Comparison of ENCODE assay signal across 13 mouse cellular contexts in genomic region chr5:147155449-147156133, GRCm38 (mm10). TPM values are rescaled to one million over a fixed set of nuclear protein-coding genes. Genes with fewer than 3 reads are reported as not detected.
DNase-seq lines count a peak whose midpoint lies in the region; ATAC-seq and TF ChIP-seq lines count a peak whose summit lies in the region.
"Had no signal": no experiment of that assay in that cellular context is flagged by ENCODE, and none has a peak within 500 bp of the region (broad histone marks: within the 10 kb centered on the region; RNA-seq: fewer than 3 reads in every experiment).

No protein-coding gene starts in this region.

- no peaks in the 10 kb centered on the region for H3K36me3 ChIP-seq in hindbrain, embryonic 14.5 days (replicated peaks; ENCODE audit: control insufficient read depth, insufficient read depth)
- no peaks in the 10 kb centered on the region for H3K36me3 ChIP-seq in neural tube, embryonic 12.5 days
- H3K36me3 ChIP-seq in stomach, postnatal 0 days (ENCODE audit: control insufficient read depth, insufficient read depth, low read length) = no peaks in the 10 kb centered on the region

- intact Hi-C loops in heart, postnatal 14 days (cut with DNase I) = no loop called here

- TF ChIP-seq CTCF in stomach, postnatal 0 days (IDR thresholded peaks at IDR 0.05; ENCODE audit: low read depth) = no peak

- H3K4me3 ChIP-seq in hindbrain, embryonic 14.5 days (replicated peaks; ENCODE audit: low read length) = no peak overlapping the region
- H3K4me3 ChIP-seq in neural tube, embryonic 12.5 days = no peak overlapping the region
- no peak overlapping the region for H3K4me3 ChIP-seq in stomach, postnatal 0 days (ENCODE audit: low read depth, low read length)
- H3K4me3 ChIP-seq: erythroblast, embryonic 14.5 days had no signal

- DNase-seq in layer of hippocampus, postnatal 10 days (ENCODE audit: low spot score in 2 of 2) = peak; percentile 3 to 26
- no peak for DNase-seq in layer of hippocampus, postnatal 25 days (ENCODE audit: extremely low spot score in 1 of 2, low spot score in 1 of 2)
- peak; percentile 72 for DNase-seq in embryo, embryonic 9.5 days (ENCODE audit: extremely low spot score)
- DNase-seq in hindbrain, embryonic 14.5 days (ENCODE audit: low spot score) = peak; percentile 61
- no peak for DNase-seq in heart, postnatal 14 days
- no peak for DNase-seq in urinary bladder, adult 18-20 months (ENCODE audit: low spot score in 2 of 2)
- no peak for DNase-seq in stomach, postnatal 0 days (ENCODE audit: low spot score)

- WGBS in hindbrain, embryonic 14.5 days = 3% methylated on average over 13 of the region's 13 CpGs
- 2% methylated on average over 13 of the region's 13 CpGs for WGBS in neural tube, embryonic 12.5 days
- 30% methylated on average over 13 of the region's 13 CpGs for WGBS in stomach, postnatal 0 days

- TF ChIP-seq EP300 in stomach, postnatal 0 days (optimal IDR thresholded peaks at IDR 0.05) = no peak

- H3K9me3 ChIP-seq in hindbrain, embryonic 14.5 days (ENCODE audit: control insufficient read depth, low read length) = no peaks in the 10 kb centered on the region
- H3K9me3 ChIP-seq in neural tube, embryonic 12.5 days = no peaks in the 10 kb centered on the region
- no peaks in the 10 kb centered on the region for H3K9me3 ChIP-seq in stomach, postnatal 0 days (ENCODE audit: control insufficient read depth, low read length)

- H3K27me3 ChIP-seq in hindbrain, embryonic 14.5 days (ENCODE audit: control insufficient read depth, insufficient read depth, low read length) = peaks cover 31% of the 10 kb centered on the region
- H3K27me3 ChIP-seq in neural tube, embryonic 12.5 days (replicated peaks) = peaks cover 20% of the 10 kb centered on the region
- no peaks in the 10 kb centered on the region for H3K27me3 ChIP-seq in stomach, postnatal 0 days (ENCODE audit: control insufficient read depth, insufficient read depth, low read length)

- no peak overlapping the region for H3K9ac ChIP-seq in hindbrain, embryonic 14.5 days
- H3K9ac ChIP-seq in neural tube, embryonic 12.5 days = no peak overlapping the region
- no peak overlapping the region for H3K9ac ChIP-seq in stomach, postnatal 0 days (ENCODE audit: low read length)

- 0 out of 2 replicates have a peak overlapping the region, but pooled peaks have one; percentile 22 for H3K27ac ChIP-seq in hindbrain, embryonic 14.5 days
- no peak overlapping the region for H3K27ac ChIP-seq in neural tube, embryonic 12.5 days
- H3K27ac ChIP-seq in stomach, postnatal 0 days (replicated peaks) = no peak overlapping the region

- ATAC-seq in hindbrain, embryonic 14.5 days (ENCODE audit: low FRiP score) = peak; percentile 94
- peak; percentile 95 for ATAC-seq in neural tube, embryonic 12.5 days (ENCODE audit: low FRiP score, low read depth)
- no peak for ATAC-seq in stomach, postnatal 0 days (ENCODE audit: low FRiP score, low TSS enrichment)

- peaks cover 5% of the 10 kb centered on the region; the same call in 1 of the 2 replicates for H3K4me1 ChIP-seq in hindbrain, embryonic 14.5 days (replicated peaks; ENCODE audit: control insufficient read depth, insufficient read depth, low read length)
- peaks cover 34% of the 10 kb centered on the region for H3K4me1 ChIP-seq in neural tube, embryonic 12.5 days
- no peaks in the 10 kb centered on the region for H3K4me1 ChIP-seq in stomach, postnatal 0 days (replicated peaks; ENCODE audit: control insufficient read depth, insufficient read depth)

- peak overlapping the region; percentile 17; the same call in 1 of the 2 replicates for H3K4me2 ChIP-seq in hindbrain, embryonic 14.5 days (replicated peaks)
- H3K4me2 ChIP-seq in neural tube, embryonic 12.5 days (replicated peaks) = peak overlapping the region; percentile 42
- H3K4me2 ChIP-seq in stomach, postnatal 0 days (replicated peaks; ENCODE audit: low read depth) = no peak overlapping the region

RNA-seq across cellular contexts. Expression of gene Gsx1, which starts 32.9 kb away (rescaled TPM):
- 1 to 10 TPM; 1.4 to 1.6 TPM for total RNA-seq in layer of hippocampus, postnatal 10 days (2021)
- under 1 TPM; 0.47 to 0.79 TPM for total RNA-seq in layer of hippocampus, postnatal 25 days (2021)
- 4.7 and 5.0 TPM in 2 replicates for polyA plus RNA-seq in hindbrain, embryonic 14.5 days (2014; fragmentation: Nextera tagmentation; extraction: Ambion mirVana)
- 15.7 and 18.1 TPM in 2 replicates for polyA plus RNA-seq in neural tube, embryonic 12.5 days (2016; fragmentation: Nextera tagmentation; extraction: Ambion mirVana)
- not detected for total RNA-seq in heart, postnatal 14 days (2021)
- not detected in 2 replicates for polyA plus RNA-seq in stomach, postnatal 0 days (2015; fragmentation: Nextera tagmentation; extraction: Ambion mirVana)
- total RNA-seq: CH12.LX; hematopoietic stem cell, adult 5-6 weeks had no signal
- polyA plus RNA-seq: erythroblast, embryonic 14.5 days; limb, embryonic 14.5 days; stomach, embryonic 14.5 days had no signal

Comparison
In these comparisons a context has a peak if more than half of its experiments do, and no peak if none do; other contexts are left out.
1. DNase-seq: peak in layer of hippocampus, postnatal 10 days (2 of 2), embryo, embryonic 9.5 days (single experiment) and hindbrain, embryonic 14.5 days (single experiment); none in layer of hippocampus, postnatal 25 days (0 of 2), heart, postnatal 14 days (0 of 2), urinary bladder, adult 18-20 months (0 of 2) and stomach, postnatal 0 days (single experiment).